Mouse (Mus musculus): ENCODE results near the gene Gm28845.

Gene Gm28845

GRCm38 (mm10) chr1:65119438-65119837 lies at the start of gene Gm28845:
Gm28845 (minus strand) TSS chr1:65119558.
- no peak for DNase-seq (ENCODE audit: low spot score)

- no peak for DNase-seq (ENCODE audit: low spot score)
These were observed 48.1 kb upstream of the Gm28845 start for GRCm38 (mm10) chr1:65167496-65167895.

DNA sequence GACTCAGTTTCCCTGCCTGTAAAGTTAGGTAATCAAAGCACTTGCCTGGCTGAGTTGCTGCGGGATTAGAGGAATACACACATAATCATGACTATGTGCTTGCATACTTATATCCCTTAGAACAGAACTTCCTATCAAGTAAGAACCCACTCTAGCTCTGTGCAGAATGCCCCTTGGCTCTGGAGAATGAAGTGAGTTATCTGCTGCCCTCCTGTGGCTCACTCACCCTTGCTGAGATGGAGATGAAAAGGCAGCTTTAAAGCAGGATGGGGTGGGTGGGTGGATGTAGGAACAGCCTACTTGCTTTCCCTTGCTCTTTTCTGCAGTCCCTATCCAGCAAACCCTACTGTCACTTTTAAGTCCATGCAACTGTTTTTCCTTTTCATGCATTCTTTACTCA lies 42.9 kb upstream of the Gm28845 start:
- DNase-seq (ENCODE audit: low spot score): no peak

GRCm38 (mm10) chr1:65156111-65156510 lies 36.8 kb upstream of the Gm28845 start:
- no peak for DNase-seq (ENCODE audit: low spot score)

GRCm38 (mm10) chr1:65154814-65155213 lies 35.5 kb upstream of the Gm28845 start:
- DNase-seq (ENCODE audit: low spot score): no peak

DNA sequence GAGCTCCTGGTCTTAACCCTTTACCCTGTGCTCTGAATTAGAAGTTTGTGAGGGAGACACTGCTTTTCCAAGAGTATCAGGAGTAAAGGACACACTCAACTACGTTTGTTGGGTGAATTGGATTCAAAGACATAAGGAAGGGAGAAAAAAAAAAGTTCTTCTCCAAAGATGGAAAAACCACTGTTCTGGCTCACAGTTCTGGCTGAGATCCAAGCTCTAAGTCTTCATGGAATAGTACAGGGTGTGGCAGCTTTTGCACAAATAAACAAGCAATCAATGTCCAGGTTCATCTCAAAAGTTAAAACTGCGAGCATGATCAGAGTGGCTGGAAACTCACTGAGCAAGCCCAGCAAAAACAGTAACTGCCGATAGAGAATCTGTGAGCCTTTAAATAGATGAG lies 28.6 kb upstream of the Gm28845 start:
- DNase-seq (ENCODE audit: low spot score): no peak

DNA sequence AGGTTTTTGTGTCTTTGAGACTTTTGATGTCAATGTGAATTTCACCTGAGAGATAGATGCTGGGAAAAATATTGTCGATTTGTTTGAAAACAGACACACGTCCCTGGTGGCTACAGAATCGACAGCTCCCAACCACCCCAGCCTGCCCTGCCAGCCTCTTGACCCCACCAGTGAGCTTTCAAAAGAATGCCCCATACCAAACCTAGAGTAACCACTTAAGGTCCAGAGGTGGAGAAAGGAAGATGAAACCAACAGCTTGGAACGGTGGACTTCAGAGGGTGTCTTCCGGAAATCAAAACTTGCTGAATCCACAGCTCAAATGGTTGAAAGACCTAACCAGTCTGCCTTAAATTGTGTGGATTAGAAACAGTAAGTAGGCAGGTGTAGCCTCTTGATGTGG lies 28.0 kb upstream of the Gm28845 start:
- no peak for DNase-seq (ENCODE audit: low spot score)

GRCm38 (mm10) chr1:65146601-65147000 lies 27.2 kb upstream of the Gm28845 start:
- DNase-seq (ENCODE audit: low spot score): no peak

DNA sequence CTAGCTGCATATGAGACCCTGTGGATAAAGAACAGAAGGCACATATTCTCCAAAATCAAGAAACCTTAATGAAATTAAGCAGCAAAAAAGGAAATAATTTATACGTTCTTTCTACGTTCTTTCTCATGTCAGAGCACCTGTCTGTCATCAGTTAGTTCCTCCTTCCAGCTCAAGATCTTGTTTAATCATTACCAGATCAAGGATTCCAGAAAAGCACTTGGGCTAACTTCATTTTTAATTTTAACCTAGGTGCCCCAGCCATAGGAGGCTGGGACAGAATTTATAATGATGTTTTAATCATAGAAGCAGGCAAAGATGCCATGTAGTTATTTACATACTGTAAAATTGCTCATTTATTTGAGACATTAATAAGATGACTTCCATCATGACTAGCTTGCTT lies 25.4 kb upstream of the Gm28845 start:
- DNase-seq (ENCODE audit: low spot score): no peak

- DNase-seq (ENCODE audit: low spot score): no peak
These were observed 18.2 kb upstream of the Gm28845 start for GRCm38 (mm10) chr1:65137560-65137959.

- DNase-seq (ENCODE audit: low spot score): no peak
These were observed 13.5 kb upstream of the Gm28845 start for GRCm38 (mm10) chr1:65132833-65133232.

- DNase-seq (ENCODE audit: low spot score): no peak
These were observed 12.3 kb upstream of the Gm28845 start for GRCm38 (mm10) chr1:65131671-65132070.

- no peak for DNase-seq (ENCODE audit: low spot score)
These were observed 10.9 kb upstream of the Gm28845 start for GRCm38 (mm10) chr1:65130226-65130625.

GRCm38 (mm10) chr1:65129634-65130180 lies 10.3 kb upstream of the Gm28845 start:
- no peak for DNase-seq (ENCODE audit: low spot score)

- peak; percentile 43 for DNase-seq (ENCODE audit: low spot score)
These were observed 3.4 kb upstream of the Gm28845 start, which contains the start of gene D630023F18Rik for GRCm38 (mm10) chr1:65122574-65123372. D630023F18Rik (minus strand) TSS chr1:65123214.

GRCm38 (mm10) chr1:65118150-65118913 lies 1.0 kb downstream of the Gm28845 start:
- DNase-seq (ENCODE audit: low spot score): no peak

- DNase-seq (ENCODE audit: low spot score): no peak
These were observed 5.7 kb downstream of the Gm28845 start for GRCm38 (mm10) chr1:65113536-65114172.

DNA sequence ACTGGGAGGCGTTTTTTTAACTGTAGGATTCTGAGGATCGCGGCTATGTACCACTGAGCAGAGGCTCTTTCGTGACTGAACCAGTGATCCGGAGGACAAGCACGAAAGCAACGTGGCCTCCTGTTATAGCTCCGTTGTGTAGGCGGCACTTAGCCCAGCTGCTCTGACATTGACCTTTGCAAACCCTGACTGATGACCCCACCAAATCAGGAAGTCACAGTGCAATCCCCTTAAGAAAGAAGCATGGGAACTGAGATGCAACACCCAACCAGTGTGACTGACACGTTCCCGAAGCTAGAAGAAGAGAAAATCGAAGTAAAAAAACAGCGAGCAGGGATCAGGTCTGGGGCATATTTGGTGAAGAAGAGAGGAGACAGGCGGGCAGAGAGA lies 6.6 kb downstream of the Gm28845 start:
- no peak for DNase-seq (ENCODE audit: low spot score)

- DNase-seq (ENCODE audit: low spot score): peak; percentile 78
These were observed 7.1 kb downstream of the Gm28845 start for GRCm38 (mm10) chr1:65112031-65112806.

GRCm38 (mm10) chr1:65109756-65110435 lies 9.5 kb downstream of the Gm28845 start:
- DNase-seq (ENCODE audit: low spot score): no peak

- DNase-seq (ENCODE audit: low spot score): no peak
These were observed 10.2 kb downstream of the Gm28845 start for GRCm38 (mm10) chr1:65109196-65109595.
